Mouse (Mus musculus) hindbrain, postnatal 0 days (tissue): ENCODE results near the gene Chrdl2. TPM values are rescaled to one million over a fixed set of nuclear protein-coding genes. Genes with fewer than 3 reads are reported as not detected.

Source experiments
- ATAC-seq: fragments of 200-750 bp; cut with Nextera tagmentation; 2 replicates; pipeline ENCODE4 v1.8.0; 2017; ENCODE audit warnings: mild to moderate bottlenecking, moderate TSS enrichment, moderate library complexity
- DNase-seq: peaks from one replicate; pipeline ENCODE4 v3.0.0-alpha.2; 2015; ENCODE audit warnings: low spot score
- H3K27ac ChIP-seq: fragments of 300-500 bp; sonication (generic); 2 replicates; pipeline ENCODE4 v1.5.1; 2014; ENCODE audit warnings: mild to moderate bottlenecking
- H3K27me3 ChIP-seq: fragments of 300-500 bp; sonication (generic); 2 replicates; pipeline ENCODE4 v1.6.1; 2014; ENCODE audit warnings: low read length, mixed read lengths; ENCODE audit not compliant: insufficient read depth
- H3K36me3 ChIP-seq: fragments of 300-500 bp; sonication (generic); 2 replicates; pipeline ENCODE4 v1.6.1; 2014; ENCODE audit warnings: low read length, mixed read lengths; ENCODE audit not compliant: insufficient read depth
- H3K4me1 ChIP-seq: fragments of 300-500 bp; sonication (generic); 2 replicates; pipeline ENCODE4 v1.6.1; 2014; ENCODE audit warnings: antibody characterized with exemption, low read length, mixed read lengths; ENCODE audit not compliant: insufficient read depth
- H3K4me2 ChIP-seq: fragments of 300-500 bp; sonication (generic); 2 replicates; pipeline ENCODE4 v1.6.1; 2014; ENCODE audit warnings: low read depth, mild to moderate bottlenecking, low read length, moderate library complexity, mixed read lengths
- H3K4me3 ChIP-seq: fragments of 300-500 bp; sonication (generic); 2 replicates; pipeline ENCODE4 v1.5.1; 2014; ENCODE audit warnings: low read length
- H3K9ac ChIP-seq: fragments of 300-500 bp; sonication (generic); replicated peaks from 2 replicates; pipeline ENCODE4 v1.6.1; 2014; ENCODE audit warnings: mild to moderate bottlenecking, low read length, moderate library complexity, mixed read lengths
- H3K9me3 ChIP-seq: fragments of 300-500 bp; sonication (generic); 2 replicates; pipeline ENCODE4 v1.6.1; 2016; ENCODE audit warnings: low read length, mixed read lengths
- CTCF ChIP-seq: IDR thresholded peaks from 2 replicates; pipeline ENCODE4 v1.5.1; 2016; ENCODE audit warnings: antibody characterized with exemption, control low read depth, low read depth
- WGBS: fragments of 180-500 bp; shearing (Covaris S2); extraction: QIAGEN DNeasy Blood & Tissue Kit; methylation state at CpG from one replicate; pipeline ENCODE4 v1.1.7; 2014; 5-methylcytosine and 5-hydroxymethylcytosine counted together
- polyA plus RNA-seq: library from polyadenylated mRNA; unstranded; fragments of >200 nt; fragmentation: Nextera tagmentation; extraction: Ambion mirVana; gene quantifications from 2 replicates; pipeline ENCODE4 v1.2.1, GENCODE M21; 2015
- total RNA-seq: library from RNA; depleted of rRNA; stranded (reverse); fragments of >200 nt; gene quantifications from 2 replicates; pipeline ENCODE4 v1.2.3, GENCODE M21; 2014

Chrdl2 gene
- total and polyA plus RNA-seq, 2 experiments from 2014 or later = 1.8 to 2.2 TPM

GRCm38 (mm10) chr7:99998668-99999067 lies 7.3 kb upstream of the Chrdl2 start:
- Histone ChIP-seq H3K9me3 (no peaks in the 10 kb centered on the region), H3K27ac (no peak overlapping the region), H3K36me3 (no peaks in the 10 kb centered on the region), H3K4me1 (no peaks in the 10 kb centered on the region), H3K4me3 (no peak overlapping the region), H3K4me2 (no peak overlapping the region), H3K9ac (no peak overlapping the region), H3K27me3 (no peaks in the 10 kb centered on the region)
- no peak for DNase-seq
- WGBS = 80% methylated on average over 3 of the region's 3 CpGs
- no peak for ATAC-seq
- no peak for TF ChIP-seq CTCF

DNA sequence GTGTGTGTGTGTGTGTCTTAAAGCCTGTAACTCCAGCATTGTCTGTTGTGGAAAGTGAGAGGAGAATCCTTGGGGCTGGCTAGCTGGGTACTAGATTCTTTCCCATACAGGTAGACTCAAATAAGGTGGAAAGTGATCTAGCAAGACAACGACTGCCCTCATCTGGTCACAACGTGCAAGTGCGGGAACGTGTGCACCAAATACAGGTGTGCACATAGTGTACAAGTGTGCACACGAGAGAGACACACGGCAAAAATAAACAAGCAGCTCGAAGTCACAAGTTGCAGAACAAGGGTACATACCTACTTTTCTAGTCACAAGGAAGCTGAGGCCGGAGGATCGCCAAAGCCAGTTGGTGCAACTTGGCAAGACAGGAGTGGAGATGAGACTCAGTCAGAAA lies 2.2 kb upstream of the Chrdl2 start:
- H3K4me1 ChIP-seq = no peaks in the 10 kb centered on the region
- ATAC-seq (no peak), DNase-seq (peak; percentile 28)
- H3K9ac ChIP-seq = no peak overlapping the region
- H3K4me3 ChIP-seq = no peak overlapping the region
- 64% methylated on average over 9 of the region's 9 CpGs for WGBS
- H3K36me3 ChIP-seq = no peaks in the 10 kb centered on the region
- H3K9me3 ChIP-seq = no peaks in the 10 kb centered on the region
- TF ChIP-seq CTCF = peak; percentile 62
- no peak overlapping the region for H3K4me2 ChIP-seq
- H3K27ac ChIP-seq = no peak overlapping the region
- H3K27me3 ChIP-seq = peaks cover 32% of the 10 kb centered on the region

DNA sequence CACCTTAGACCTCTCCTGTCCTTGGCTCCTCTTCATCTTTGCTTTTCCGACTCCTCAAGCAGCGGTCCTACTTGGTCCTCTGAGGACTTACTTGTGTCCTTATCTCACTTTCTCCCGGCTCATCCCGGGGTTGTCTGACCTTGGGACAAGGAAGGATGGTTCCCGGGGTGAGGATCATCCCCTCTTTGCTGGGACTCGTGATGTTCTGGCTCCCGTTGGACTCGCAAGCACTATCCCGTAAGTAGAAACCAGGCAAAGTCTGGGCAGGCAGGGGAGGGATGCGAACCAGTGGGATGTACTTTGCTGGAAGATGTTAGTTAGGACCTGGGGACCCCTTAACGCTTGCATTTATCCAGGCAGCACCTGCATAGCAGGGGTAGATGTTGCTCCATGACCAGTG lies 439 bp downstream of the Chrdl2 start:
- no peak overlapping the region for H3K9ac ChIP-seq
- H3K27me3 ChIP-seq = peaks cover 36% of the 10 kb centered on the region
- H3K27ac ChIP-seq = no peak overlapping the region
- WGBS = 8% methylated on average over 11 of the region's 11 CpGs
- peak overlapping the region; percentile 96 for H3K4me2 ChIP-seq
- no peak for DNase-seq
- H3K4me3 ChIP-seq = peak overlapping the region; percentile 52
- TF ChIP-seq CTCF = no peak
- H3K4me1 ChIP-seq = no peaks in the 10 kb centered on the region
- ATAC-seq = no peak
- H3K36me3 ChIP-seq = no peaks in the 10 kb centered on the region
- H3K9me3 ChIP-seq = no peaks in the 10 kb centered on the region

- Histone ChIP-seq H3K36me3 (no peaks in the 10 kb centered on the region), H3K4me3 (no peak overlapping the region), H3K4me2 (no peak overlapping the region), H3K27me3 (peaks cover 36% of the 10 kb centered on the region), H3K4me1 (peaks cover 7% of the 10 kb centered on the region; the same call in 1 of the 2 replicates), H3K27ac (no peak overlapping the region), H3K9me3 (no peaks in the 10 kb centered on the region), H3K9ac (no peak overlapping the region)
- 81% methylated on average over 4 of the region's 4 CpGs for WGBS
- ATAC-seq (no peak), DNase-seq (no peak)
- TF ChIP-seq CTCF = no peak
Observed at GRCm38 (mm10) chr7:100008765-100009164, 2.8 kb downstream of the Chrdl2 start.

DNA sequence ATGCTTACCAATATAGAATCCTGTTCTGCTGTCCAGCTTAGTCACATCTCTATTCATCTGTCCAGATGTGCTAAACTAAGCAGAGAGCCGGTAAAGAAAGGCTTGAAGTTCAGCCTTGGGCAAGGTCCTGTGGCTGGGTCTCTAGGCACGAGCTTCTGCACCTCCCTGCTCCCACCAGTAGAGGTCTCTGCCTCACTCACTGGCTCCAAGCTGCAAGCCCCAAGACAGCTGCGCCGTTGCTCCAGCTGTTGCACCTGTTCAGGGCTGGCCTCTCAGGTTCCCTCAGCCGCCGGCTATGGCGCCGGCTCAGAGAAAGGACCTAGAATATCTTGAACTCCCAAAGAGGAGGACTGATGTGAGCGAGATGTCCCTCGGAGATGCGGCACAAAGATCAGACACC lies 3.7 kb downstream of the Chrdl2 start:
- H3K4me3 ChIP-seq = no peak overlapping the region
- peaks cover 33% of the 10 kb centered on the region for H3K27me3 ChIP-seq
- no peak overlapping the region for H3K4me2 ChIP-seq
- H3K27ac ChIP-seq = no peak overlapping the region
- TF ChIP-seq CTCF = peak; percentile 83
- peaks cover 7% of the 10 kb centered on the region; the same call in 1 of the 2 replicates for H3K4me1 ChIP-seq
- DNase-seq (peak; percentile 76), ATAC-seq (peak; percentile 36; the same call in 1 of the 2 replicates)
- no peaks in the 10 kb centered on the region for H3K9me3 ChIP-seq
- WGBS = 16% methylated on average over 11 of the region's 11 CpGs
- no peaks in the 10 kb centered on the region for H3K36me3 ChIP-seq
- H3K9ac ChIP-seq = no peak overlapping the region

DNA sequence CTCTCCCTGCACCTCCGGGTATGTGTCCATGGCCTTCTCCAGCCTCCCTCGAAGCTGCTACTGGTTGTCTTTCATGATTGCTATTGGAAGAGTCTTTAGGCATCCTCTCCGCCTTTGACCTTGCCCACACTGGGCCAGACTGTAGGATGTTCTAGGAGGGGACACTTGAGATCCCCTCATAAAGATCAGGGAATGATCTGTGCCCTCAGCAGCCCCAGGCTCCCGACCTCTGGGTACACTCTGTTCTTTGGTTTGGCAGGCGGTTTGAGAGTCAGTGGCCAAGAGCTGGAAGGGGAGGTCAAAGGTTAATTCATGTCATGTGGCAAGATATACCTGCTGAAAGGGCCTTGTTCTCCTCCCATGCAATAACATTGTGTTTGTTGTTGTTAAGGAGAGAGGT lies 4.7 kb downstream of the Chrdl2 start:
- WGBS = 67% methylated on average over 5 of the region's 5 CpGs
- Histone ChIP-seq H3K4me3 (no peak overlapping the region), H3K4me2 (no peak overlapping the region), H3K9me3 (no peaks in the 10 kb centered on the region), H3K36me3 (no peaks in the 10 kb centered on the region), H3K4me1 (peaks cover 7% of the 10 kb centered on the region; the same call in 1 of the 2 replicates), H3K27ac (no peak overlapping the region), H3K27me3 (peaks cover 22% of the 10 kb centered on the region), H3K9ac (no peak overlapping the region)
- DNase-seq = no peak
- TF ChIP-seq CTCF = no peak
- ATAC-seq = no peak

GRCm38 (mm10) chr7:100012085-100012484 lies 6.1 kb downstream of the Chrdl2 start:
- Histone ChIP-seq H3K4me3 (no peak overlapping the region), H3K4me1 (peaks cover 7% of the 10 kb centered on the region; the same call in 1 of the 2 replicates), H3K27ac (peak overlapping the region; percentile 41; the same call in 1 of the 2 replicates), H3K4me2 (no peak overlapping the region), H3K27me3 (peaks cover 13% of the 10 kb centered on the region), H3K9ac (no peak overlapping the region), H3K36me3 (no peaks in the 10 kb centered on the region), H3K9me3 (no peaks in the 10 kb centered on the region)
- ATAC-seq (peak; percentile 71), DNase-seq (peak; percentile 84)
- WGBS = 29% methylated on average over 8 of the region's 8 CpGs
- no peak for TF ChIP-seq CTCF
